Mouse (Mus musculus) embryonic stem cell, embryonic (primary cell): ENCODE measurements at regions not wholly inside any gene's neighbourhood (a gene's known extent, or its start where the extent isn't known, plus 50 kb on each side); places are given as distances from the start of the nearest gene placed in this dataset.
"Not testable (repeated sequence)": the region's sequence is repeated elsewhere in the genome, so short reads cannot be mapped to it uniquely, and the experiment has no call there.

ENCODE experiments used
- CTCF ChIA-PET, 4 experiments: fragments of 300-600 bp in 2 of 4; fragments of 350-600 bp in 2 of 4; sonication (Branson Sonifier 250); formaldehyde crosslinking; loops; one replicate each; lab custom pipeline; 2022; ENCODE audit warnings: inconsistent platforms in 2 of 4; lab: Charles Lee
- POLR2A ChIA-PET, 4 experiments: fragments of 300-600 bp in 2 of 4; fragments of 350-600 bp in 2 of 4; sonication (Branson Sonifier 250); formaldehyde crosslinking; loops; one replicate each; lab custom pipeline; 2022; ENCODE audit warnings: antibody characterized with exemption in 4 of 4, inconsistent platforms in 1 of 4; lab: Charles Lee

DNA sequence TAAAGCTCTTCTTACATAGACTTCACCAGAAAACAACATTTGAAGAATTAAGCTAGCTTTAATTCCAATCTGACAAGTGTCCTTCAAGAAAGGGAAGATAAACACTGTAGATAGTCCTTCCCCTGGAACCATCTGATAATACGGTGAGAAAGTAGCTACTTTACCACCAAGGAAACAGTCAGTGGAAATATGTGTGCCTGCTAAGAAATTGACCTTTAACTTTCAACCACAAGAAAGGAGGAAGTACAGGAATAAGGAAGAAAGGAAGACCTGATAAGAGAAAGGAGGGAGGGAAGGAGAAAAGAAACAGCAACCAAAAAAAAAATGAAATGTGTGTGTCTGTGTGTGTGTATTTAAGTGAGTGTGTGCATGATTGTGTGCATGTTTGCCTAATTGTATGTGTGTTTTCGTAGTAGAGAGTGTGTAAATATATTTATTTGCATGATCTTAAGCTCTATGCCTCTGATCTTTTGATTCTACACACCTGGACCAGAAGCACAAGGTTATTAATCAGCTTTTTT is 831.3 kb downstream of the Pla2g4a start:
- POLR2A ChIA-PET = no interaction called here
- CTCF ChIA-PET = no interaction called here

DNA sequence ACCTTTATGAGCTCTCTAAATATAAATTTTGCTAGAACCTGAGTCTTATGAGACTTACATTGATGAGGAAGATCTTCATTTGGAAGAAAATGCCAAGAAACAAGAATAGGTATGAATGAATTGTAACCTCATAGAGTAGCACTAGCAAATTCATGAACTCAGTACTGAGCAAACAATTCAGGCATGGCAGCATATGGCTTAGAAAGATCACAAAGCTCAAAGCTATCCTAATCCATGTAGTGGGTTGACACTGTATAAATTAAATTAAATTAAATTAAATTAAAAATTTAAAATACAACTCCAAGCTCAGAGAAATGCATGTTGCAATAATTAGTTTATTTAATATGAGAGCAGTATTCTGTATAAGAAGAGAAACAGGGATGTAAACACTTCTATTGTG is 832.0 kb downstream of the Pla2g4a start:
- CTCF ChIA-PET = no interaction called here
- POLR2A ChIA-PET = no interaction called here

DNA sequence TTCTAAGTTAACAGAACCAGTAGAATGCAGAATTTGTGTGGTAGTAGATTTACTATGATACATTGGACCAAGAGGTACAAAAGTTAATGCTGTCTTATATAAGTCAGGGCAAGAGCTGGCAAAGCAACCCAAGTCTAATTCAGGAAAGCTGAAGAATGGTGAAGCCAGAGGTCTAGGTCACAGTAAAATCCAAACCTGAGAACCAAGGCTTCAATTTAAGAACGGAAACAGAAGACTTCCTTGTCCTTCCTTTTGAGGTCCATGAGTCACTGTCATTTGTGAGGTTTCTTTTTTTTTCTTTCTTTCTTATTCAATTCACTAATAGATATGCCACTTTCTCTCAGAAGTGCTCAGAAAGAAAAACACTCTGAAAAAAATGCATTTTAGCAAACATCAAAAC is 833.4 kb downstream of the Pla2g4a start:
- POLR2A ChIA-PET = no interaction called here
- CTCF ChIA-PET = no interaction called here

DNA sequence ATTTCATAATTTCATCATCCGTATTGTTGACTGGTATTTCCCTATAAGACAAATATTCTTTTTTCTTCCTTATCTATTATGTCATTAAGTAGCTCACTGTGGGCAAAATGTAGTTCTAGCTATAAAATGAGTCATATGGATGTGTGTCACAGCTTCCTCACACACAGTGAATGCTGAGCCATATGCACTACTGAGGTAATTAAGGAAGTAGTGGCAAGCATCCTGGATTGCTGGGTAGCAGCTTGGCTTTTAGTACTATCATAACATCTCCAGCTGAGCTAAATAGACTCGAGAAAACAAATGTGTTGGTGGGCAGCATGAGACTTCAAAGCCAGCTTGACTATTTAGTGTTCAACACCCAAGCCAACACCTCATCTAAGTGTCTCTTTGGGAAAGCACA is 857.7 kb downstream of the Pla2g4a start:
- ChIA-PET POLR2A (no interaction called here), CTCF (no interaction called here)

DNA sequence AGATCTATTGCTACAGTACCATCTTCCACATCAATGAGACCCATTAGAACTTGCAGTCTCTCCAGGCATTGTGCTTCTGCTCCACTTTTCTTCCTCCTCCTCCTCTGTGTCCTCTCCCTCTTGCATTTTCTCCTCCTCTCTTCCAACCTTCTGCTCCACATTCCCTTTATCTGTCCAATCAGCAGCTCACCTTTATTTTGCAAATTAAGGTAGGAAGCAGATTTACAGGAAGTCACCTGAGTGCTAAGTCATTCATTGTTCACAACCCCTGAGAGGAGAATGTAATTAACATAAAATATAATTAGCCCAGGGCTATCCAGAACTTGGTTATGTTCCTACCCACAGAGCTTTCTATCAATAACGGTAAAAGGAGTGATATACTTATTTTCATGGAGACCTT is 863.7 kb downstream of the Pla2g4a start:
- POLR2A ChIA-PET = interaction anchor here in 1 of 4 experiments (0.7 kb wide), 1 partner anchor 167 kb away, joined by 3 read pairs; no protein-coding TSS in a partner anchor
- CTCF ChIA-PET = interaction anchor here in 1 of 4 experiments (0.7 kb wide), 1 partner anchor 501 kb away, joined by 4 read pairs; no protein-coding TSS in a partner anchor

DNA sequence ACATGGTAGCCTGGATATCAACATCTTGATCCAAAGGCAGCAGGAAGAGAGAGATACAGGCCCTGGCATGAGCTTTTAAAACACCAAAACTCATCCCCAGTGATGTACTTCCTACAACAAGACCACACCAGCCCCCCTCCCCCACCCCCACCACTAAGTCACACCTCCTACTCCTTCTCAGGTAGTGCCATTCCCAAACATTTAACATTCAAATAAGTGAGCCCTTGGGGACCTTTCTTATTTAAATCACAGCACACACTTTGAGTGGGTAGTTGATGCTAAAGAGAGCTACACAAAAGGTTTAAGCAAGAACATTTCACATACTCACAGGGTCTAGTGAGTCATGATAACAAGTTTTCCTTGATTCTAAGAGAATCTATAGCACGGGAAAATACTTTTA is 886.4 kb downstream of the Pla2g4a start:
- ChIA-PET CTCF (no interaction called here), POLR2A (no interaction called here)

DNA sequence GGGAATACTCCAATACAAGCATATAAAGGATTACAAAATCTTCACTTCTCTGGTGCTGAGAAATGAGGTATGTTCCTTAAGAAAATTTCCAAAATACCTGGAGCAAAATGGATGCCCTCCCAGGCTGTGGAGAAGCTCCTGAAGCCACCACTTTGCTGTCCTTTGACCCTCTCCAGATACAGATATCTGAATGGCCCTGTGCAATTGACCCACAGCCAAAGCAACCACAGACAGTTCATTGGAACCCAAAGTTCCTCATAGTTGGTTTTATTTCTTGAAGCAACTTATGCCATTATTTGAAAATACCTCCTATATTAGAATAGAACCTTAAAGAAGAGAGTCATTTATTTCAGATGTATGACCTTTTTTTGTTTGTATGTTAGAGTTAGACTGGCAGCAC is 891.5 kb downstream of the Pla2g4a start:
- ChIA-PET CTCF (no interaction called here), POLR2A (no interaction called here)

DNA sequence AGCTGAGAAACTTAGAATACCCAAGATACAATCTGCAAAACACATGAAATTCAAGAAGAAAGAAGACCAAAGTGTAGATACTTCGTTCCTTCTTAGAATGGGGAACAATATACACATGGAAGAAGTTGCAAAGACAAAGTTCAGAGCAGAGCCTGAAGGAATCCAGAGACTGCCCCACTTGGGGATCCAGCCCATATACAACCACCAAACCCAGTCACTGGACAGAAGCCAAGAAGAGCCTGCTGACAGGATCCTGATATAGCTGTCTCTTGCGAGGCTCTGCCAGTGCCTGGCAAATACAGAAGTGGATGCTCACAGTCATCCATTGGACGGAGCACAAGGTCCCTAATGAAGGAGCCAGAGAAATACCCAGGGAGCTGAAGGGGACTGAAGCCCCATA is 898.1 kb downstream of the Pla2g4a start:
- POLR2A ChIA-PET, CTCF ChIA-PET: not testable (repeated sequence)

DNA sequence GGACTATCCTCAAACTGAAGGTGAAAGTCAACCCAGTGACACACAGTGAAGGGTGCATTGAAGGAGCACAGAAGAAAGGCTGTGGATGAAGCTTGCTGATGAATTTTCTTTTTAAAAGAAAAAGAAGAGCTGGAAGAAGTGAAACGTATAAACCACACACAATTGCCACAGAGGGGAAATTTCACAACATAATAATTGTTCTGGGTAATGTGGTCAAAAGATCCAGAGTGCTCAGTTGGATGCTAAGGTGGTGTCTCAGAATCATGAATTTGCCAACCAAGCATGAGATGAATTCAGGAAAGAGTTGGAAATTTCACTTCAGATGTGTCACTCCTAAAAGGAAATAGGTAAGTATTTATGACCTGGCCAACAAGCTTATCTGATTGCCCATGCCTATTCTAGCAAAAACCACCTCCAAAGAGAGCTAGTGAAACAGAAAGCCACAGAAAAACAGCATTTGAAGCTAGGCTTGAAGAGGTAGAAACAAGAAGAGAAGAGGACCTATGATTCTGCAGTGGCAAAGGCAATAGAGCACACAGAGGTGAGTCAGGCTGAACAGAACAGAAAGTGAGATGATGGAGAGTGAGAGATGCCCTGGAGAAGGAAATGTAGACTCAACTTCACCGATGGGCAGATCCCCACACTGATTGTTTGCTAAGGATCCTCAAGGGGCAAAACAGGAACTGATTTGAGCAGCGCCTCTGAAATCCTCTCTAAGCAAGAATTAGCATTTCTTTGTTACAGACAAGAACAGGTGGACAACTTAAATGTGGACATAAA is 922.7 kb downstream of the Pla2g4a start:
- CTCF ChIA-PET = no interaction called here
- POLR2A ChIA-PET = no interaction called here

DNA sequence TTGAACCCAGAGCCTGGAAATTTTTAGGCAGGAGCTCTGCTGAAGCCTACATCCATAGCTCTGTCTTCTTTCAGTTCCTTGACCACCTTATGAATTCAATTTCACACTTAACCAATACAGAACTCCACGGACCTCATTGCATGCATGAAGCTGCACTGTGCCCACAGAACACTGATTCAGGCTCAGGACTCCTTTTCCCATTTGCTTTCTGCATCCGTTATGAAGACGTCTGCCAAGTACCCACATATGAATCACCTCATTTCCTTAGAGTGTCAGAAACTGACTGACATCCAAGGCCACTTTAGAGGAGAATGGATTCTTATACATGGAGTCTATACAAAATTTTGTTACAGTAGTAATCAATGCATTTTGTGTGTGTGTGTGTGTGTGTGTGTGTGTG is 932.8 kb downstream of the Pla2g4a start:
- ChIA-PET CTCF (no interaction called here), POLR2A (no interaction called here)

DNA sequence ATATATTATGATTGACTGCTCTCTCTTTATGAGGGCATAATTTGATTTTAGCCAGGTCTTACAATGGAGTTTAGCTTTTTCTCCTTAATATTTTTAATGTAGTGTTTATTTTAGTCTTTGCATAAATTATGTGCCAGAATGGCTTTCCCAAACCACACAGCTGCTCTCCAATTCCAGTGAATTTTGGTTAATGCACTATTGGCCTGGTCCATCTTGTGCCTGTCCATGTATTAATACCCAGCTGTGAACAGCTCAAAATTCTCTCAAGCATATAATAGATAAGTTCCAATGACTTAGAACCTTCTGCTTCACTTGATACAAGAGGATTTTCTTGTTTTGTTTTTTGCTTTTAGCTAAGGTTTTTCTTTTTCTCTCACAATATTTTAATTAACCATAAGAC is 939.4 kb downstream of the Pla2g4a start:
- ChIA-PET CTCF (no interaction called here), POLR2A (no interaction called here)

DNA sequence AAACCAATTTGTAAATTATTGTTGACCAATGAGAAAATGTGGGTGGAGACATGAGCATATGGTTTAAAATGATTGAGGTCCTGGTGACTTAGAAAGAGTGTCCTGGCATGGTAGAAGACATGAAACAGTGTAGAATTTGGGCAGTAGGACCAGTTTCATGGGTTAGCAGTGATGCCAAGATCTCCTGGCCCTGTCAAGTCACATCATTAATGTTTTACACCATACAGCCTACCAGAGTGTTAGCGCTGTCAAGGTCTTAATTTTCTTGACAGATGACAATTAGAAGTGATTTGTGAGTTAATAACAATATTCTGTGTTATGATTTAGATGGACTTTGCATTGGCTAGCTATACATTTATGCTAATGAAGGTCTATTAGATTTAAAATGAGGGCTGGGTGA is 939.8 kb downstream of the Pla2g4a start:
- POLR2A ChIA-PET = no interaction called here

DNA sequence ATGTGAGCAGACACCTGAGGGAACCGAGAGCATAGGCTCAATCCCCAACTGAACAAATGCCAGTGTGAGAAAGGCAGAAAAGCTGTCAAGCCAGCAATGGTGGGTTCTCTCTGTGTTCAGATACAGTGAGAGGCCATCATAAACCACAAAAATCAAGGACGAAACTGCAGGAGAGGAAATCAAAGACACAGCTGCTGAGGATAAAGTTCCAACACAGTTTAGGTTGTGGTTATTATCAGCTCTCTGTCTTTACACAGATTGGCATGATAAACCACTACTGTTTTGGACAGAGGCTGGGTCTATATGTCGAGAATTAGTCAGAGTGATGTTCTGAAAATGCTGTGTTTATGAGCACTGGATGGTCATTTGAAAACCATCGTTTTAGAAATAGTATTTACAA is 946.5 kb downstream of the Pla2g4a start:
- POLR2A ChIA-PET = no interaction called here
- CTCF ChIA-PET = no interaction called here

More for the DNA sequence above, 939.8 kb downstream of the Pla2g4a start:
- CTCF ChIA-PET = no interaction called here

DNA sequence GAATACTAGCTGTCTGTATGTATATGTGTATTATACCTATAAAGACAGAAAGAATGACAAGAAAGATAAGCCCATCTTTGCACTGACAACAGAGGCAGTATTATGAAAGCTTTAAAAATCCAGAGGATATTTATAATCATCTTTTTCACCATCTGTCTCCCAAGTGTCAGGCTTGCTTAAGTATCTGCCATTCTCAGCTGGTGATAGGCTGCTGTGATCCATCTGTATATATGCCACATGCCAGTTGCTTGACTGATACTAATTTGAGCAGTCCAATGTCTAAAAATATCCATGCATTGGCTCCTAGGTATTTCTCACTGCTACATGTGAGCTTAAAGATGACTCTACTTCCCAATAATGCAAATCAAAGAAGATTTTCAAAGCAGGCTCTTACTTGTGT is 950.3 kb downstream of the Pla2g4a start:
- ChIA-PET POLR2A (no interaction called here), CTCF (no interaction called here)

DNA sequence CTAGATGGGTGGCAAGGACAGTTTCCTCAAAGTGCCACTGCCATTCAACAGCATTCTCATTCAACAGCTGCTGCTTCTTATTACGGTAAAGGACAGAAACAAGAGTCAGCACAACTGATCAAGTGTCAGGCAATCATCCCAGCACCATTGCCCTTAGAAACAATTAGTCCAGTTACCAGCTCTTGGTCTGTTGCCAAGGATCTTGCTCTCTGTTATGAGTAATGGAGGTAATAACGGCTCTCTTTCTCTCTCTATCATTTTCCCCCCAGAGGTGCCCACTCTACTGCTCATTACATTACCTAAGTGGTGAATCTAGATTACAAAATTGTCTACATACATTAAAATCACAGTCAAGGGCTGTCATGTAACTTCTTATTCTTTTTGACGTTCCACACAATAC is 961.0 kb downstream of the Pla2g4a start:
- POLR2A ChIA-PET = no interaction called here
- CTCF ChIA-PET = interaction anchor here in 1 of 4 experiments (0.6 kb wide), 1 partner anchor 260 kb away, joined by 3 read pairs; no protein-coding TSS in a partner anchor

DNA sequence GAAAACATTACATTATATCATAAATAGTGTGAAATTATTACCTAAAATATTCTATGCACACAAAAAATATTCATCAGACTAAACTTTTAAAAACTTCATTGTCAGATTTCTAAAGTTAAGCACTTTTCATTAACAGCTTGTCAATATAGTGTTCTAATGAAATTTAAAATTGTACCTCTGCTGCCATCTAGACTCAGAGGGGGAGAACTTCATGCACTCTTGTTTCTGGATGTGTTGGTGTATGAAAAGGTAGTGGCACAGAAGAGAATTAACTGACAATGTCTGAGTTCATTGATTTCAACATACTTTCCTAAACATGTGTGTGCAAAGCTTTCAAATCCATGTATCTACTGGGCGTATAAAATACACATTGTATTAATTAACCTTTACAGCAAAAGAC is 967.5 kb downstream of the Pla2g4a start:
- ChIA-PET POLR2A (no interaction called here), CTCF (no interaction called here)

DNA sequence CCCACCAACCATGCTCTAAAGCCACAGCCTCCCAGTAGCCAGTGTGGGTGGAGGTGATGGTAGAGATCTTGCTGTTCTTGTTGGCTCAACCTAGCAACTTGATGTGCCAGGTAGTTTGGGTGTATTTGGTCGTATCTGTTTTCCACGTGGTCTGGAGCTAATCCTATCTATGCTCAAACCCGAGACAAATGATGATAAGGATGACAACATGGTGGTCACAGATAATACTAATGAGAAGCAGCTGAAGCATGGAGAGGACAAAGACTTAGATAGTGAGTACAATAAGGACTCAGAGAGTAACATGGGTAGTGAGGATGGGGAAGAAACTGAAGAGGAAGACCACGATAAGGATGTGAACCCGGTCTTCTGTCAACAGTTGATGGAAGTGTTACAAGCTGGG is 983.7 kb downstream of the Pla2g4a start:
- ChIA-PET POLR2A (no interaction called here), CTCF (no interaction called here)

DNA sequence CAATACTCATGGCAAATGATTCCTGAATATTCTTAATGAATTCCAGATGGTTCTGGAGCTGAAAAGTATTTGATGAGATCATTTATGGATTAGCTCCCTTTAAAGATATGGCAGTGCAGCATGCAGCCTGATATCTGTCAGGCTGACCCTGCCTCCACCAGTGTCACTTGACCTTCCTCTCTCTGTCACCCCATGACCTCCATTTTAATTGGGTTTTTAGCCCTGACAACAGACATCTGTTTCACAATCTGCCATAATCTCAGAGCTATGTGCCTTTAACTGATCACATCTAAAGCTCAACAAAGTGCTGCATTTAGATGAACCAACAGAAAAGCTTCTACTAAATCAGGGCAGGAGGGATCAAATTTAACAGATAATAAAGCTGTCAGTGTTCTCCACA is 995.7 kb downstream of the Pla2g4a start:
- POLR2A ChIA-PET = no interaction called here
- CTCF ChIA-PET = no interaction called here

DNA sequence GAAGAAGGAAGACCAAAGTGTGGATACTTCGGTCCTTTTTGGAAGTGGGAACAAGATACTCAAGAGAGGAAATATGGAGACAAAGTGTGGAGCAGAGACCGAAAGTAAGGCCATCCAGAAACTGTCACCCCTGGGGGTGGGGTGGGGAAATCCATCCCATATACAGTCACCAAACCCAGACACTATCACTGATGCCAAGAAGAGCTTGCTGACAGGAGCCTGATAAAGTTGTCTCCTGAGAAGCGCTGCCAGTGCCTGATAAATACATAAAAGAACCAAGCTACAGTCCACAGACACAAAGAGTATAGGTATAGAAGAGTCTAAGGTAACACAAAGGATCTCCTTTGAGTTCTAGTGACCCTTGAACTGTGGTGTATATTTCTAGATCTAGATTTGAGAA is 1026.7 kb downstream of the Pla2g4a start:
- POLR2A ChIA-PET = no interaction called here
- CTCF ChIA-PET = no interaction called here

DNA sequence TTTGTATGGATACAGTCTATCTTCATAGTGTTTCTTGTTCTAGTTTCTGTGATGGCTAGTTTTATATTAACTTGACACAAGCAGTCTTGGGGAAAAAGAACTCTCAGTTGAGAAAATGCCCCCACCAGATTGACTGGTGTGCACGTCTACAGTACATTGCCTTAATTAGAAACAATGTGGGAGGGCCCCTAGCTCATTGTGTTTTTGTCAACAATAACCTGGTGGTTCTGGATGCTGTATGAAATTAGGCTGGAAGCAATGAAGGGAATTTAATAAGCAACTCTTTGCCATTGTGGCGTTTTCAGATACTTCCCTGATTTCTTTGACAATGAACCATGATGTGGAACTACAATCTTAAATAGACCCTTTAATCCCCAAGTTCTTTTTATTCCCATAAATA is 1036.6 kb downstream of the Pla2g4a start:
- ChIA-PET POLR2A (no interaction called here), CTCF (no interaction called here)

DNA sequence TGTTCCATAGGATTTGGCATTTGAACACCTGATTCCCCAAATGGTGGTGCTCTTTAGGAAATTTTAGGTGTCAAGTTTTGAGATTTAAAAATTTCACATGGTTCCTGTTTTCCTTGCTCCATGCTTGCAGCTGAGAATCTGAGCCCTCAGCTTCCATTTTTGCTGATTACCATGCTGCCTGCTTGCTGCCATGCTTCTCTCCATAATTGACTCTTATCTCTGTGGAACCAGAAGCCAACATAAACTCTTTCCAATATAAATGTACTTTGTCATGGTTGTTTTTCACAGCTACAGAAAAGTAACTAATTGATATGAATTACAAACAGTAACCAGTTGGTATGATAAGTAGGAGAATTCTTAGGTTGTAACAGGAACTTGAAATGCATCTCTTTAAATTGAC is 1044.0 kb downstream of the Pla2g4a start:
- POLR2A ChIA-PET = no interaction called here
- CTCF ChIA-PET = no interaction called here
